Mouse (Mus musculus) liver, embryonic 12.5 days (tissue): ENCODE data around the gene 1700017B05Rik. TPM values are rescaled to one million over a fixed set of nuclear protein-coding genes. Genes with fewer than 3 reads are reported as not detected.
"Not testable (repeated sequence)": the region's sequence is repeated elsewhere in the genome, so short reads cannot be mapped to it uniquely, and the experiment has no call there.

Source experiments
- ATAC-seq: fragments of 200-750 bp; cut with Nextera tagmentation; 2 replicates; pipeline ENCODE4 v1.8.0; 2017; ENCODE audit warnings: moderate number of reproducible peaks, mild to moderate bottlenecking, moderate library complexity
- H3K27ac ChIP-seq: fragments of 300-500 bp; sonication (generic); 2 replicates; pipeline ENCODE4 v1.5.1; 2016; ENCODE audit warnings: mild to moderate bottlenecking
- H3K27me3 ChIP-seq: fragments of 300-500 bp; sonication (generic); replicated peaks from 2 replicates; pipeline ENCODE4 v1.6.1; 2016; ENCODE audit warnings: mild to moderate bottlenecking, moderate library complexity
- H3K36me3 ChIP-seq: fragments of 300-500 bp; sonication (generic); 2 replicates; pipeline ENCODE4 v1.6.1; 2016; ENCODE audit warnings: mild to moderate bottlenecking, moderate library complexity
- H3K4me1 ChIP-seq: fragments of 300-500 bp; sonication (generic); 2 replicates; pipeline ENCODE4 v1.6.1; 2016
- H3K4me2 ChIP-seq: fragments of 300-500 bp; sonication (generic); 2 replicates; pipeline ENCODE4 v1.6.1; 2016; ENCODE audit warnings: mild to moderate bottlenecking, moderate library complexity
- H3K4me3 ChIP-seq: fragments of 300-500 bp; sonication (generic); 2 replicates; pipeline ENCODE4 v1.5.1; 2016; ENCODE audit warnings: mild to moderate bottlenecking, moderate library complexity
- H3K9ac ChIP-seq: fragments of 300-500 bp; sonication (generic); 2 replicates; pipeline ENCODE4 v1.6.1; 2016; ENCODE audit warnings: mild to moderate bottlenecking, moderate library complexity
- H3K9me3 ChIP-seq: fragments of 300-500 bp; sonication (generic); replicated peaks from 2 replicates; pipeline ENCODE4 v1.6.1; 2016; ENCODE audit warnings: mild to moderate bottlenecking, moderate library complexity
- WGBS: fragments of 180-500 bp; shearing (Covaris S2); methylation state at CpG from one replicate; pipeline ENCODE4 v1.1.7; 2016; ENCODE audit not compliant: insufficient replicate concordance; 5-methylcytosine and 5-hydroxymethylcytosine counted together
- polyA plus RNA-seq: library from polyadenylated mRNA; unstranded; fragments of >200 nt; fragmentation: Nextera tagmentation; extraction: Ambion mirVana; gene quantifications from 2 replicates; pipeline ENCODE4 v1.2.1, GENCODE M21; 2016

Gene 1700017B05Rik
- polyA plus RNA-seq = 22.2 and 23.4 TPM in 2 replicates

- H3K9me3 ChIP-seq = no peaks in the 10 kb centered on the region
- H3K4me3 ChIP-seq = peak within 1 kb of the TSS; percentile 92
- peak within 1 kb of the TSS; percentile 93 for H3K4me2 ChIP-seq
- H3K4me1 ChIP-seq = peaks cover 51% of the 10 kb centered on the region
- H3K27me3 ChIP-seq = peaks cover 25% of the 10 kb centered on the region
- peak; percentile 86 for ATAC-seq
- peak within 1 kb of the TSS; percentile 97 for H3K9ac ChIP-seq
- under 1% methylated on average over 87 of the region's 87 CpGs for WGBS
- H3K36me3 ChIP-seq = peaks cover 22% of the 10 kb centered on the region
- H3K27ac ChIP-seq = peak within 1 kb of the TSS; percentile 86
Measured at GRCm38 (mm10) chr9:57261913-57262794, at the start of gene 1700017B05Rik. 1700017B05Rik (minus strand) TSS chr9:57262612.

GRCm38 (mm10) chr9:57310895-57311294 lies 48.5 kb upstream of the 1700017B05Rik start:
- 81% methylated on average over 2 of the region's 2 CpGs for WGBS

GRCm38 (mm10) chr9:57309353-57309752 lies 46.9 kb upstream of the 1700017B05Rik start:
- Histone ChIP-seq H3K9me3 (0 out of 2 replicates have a peak, but pooled peaks cover 4% of the 10 kb centered on the region), H3K4me1 (peaks cover 12% of the 10 kb centered on the region), H3K36me3 (no peaks in the 10 kb centered on the region), H3K27me3 (peaks cover 5% of the 10 kb centered on the region; the same call in 1 of the 2 replicates), H3K9ac (no peak overlapping the region), H3K4me3 (no peak overlapping the region), H3K27ac (no peak overlapping the region), H3K4me2 (no peak overlapping the region)
- 79% methylated on average over 4 of the region's 4 CpGs for WGBS
- ATAC-seq = no peak

More at GRCm38 (mm10) chr9:57310895-57311294, 48.5 kb upstream of the 1700017B05Rik start:
- no peak overlapping the region for H3K27ac ChIP-seq
- H3K27me3 ChIP-seq = peaks cover 11% of the 10 kb centered on the region; the same call in 1 of the 2 replicates
- H3K9me3 ChIP-seq = no peaks in the 10 kb centered on the region
- peaks cover 9% of the 10 kb centered on the region for H3K4me1 ChIP-seq
- H3K36me3 ChIP-seq = no peaks in the 10 kb centered on the region
- no peak overlapping the region for H3K4me3 ChIP-seq
- no peak overlapping the region for H3K4me2 ChIP-seq
- H3K9ac ChIP-seq = no peak overlapping the region
- no peak for ATAC-seq

GRCm38 (mm10) chr9:57307456-57307855 lies 45.0 kb upstream of the 1700017B05Rik start:
- H3K9me3 ChIP-seq = 0 out of 2 replicates have a peak, but pooled peaks cover 4% of the 10 kb centered on the region
- H3K4me2 ChIP-seq = no peak overlapping the region

GRCm38 (mm10) chr9:57304716-57305115 lies 42.3 kb upstream of the 1700017B05Rik start:
- not testable (repeated sequence) for H3K4me3 ChIP-seq, ATAC-seq, H3K9me3 ChIP-seq, H3K9ac ChIP-seq, H3K36me3 ChIP-seq, H3K27me3 ChIP-seq, H3K4me2 ChIP-seq
- peak overlapping the region; percentile 55; the same call in 1 of the 2 replicates for H3K27ac ChIP-seq
- WGBS = 91% methylated on average over 4 of the region's 4 CpGs
- peaks cover 54% of the 10 kb centered on the region for H3K4me1 ChIP-seq

More at GRCm38 (mm10) chr9:57307456-57307855, 45.0 kb upstream of the 1700017B05Rik start:
- Histone ChIP-seq H3K9ac (0 out of 2 replicates have a peak overlapping the region, but pooled peaks have one; percentile 31), H3K36me3 (no peaks in the 10 kb centered on the region), H3K4me1 (peaks cover 27% of the 10 kb centered on the region), H3K4me3 (no peak overlapping the region), H3K27ac (peak overlapping the region; percentile 27; the same call in 1 of the 2 replicates), H3K27me3 (no peaks in the 10 kb centered on the region)
- WGBS = 27% methylated on average over 4 of the region's 4 CpGs
- peak; percentile 55; the same call in 1 of the 2 replicates for ATAC-seq

GRCm38 (mm10) chr9:57304251-57304650 lies 41.8 kb upstream of the 1700017B05Rik start:
- peak overlapping the region; percentile 55 for H3K27ac ChIP-seq
- 72% methylated on average over 2 of the region's 2 CpGs for WGBS
- no peak overlapping the region; the same call in 1 of the 2 replicates for H3K4me2 ChIP-seq
- 0 out of 2 replicates have a peak overlapping the region, but pooled peaks have one; percentile 23 for H3K9ac ChIP-seq
- H3K36me3 ChIP-seq = no peaks in the 10 kb centered on the region
- ATAC-seq = peak; percentile 40; the same call in 1 of the 2 replicates
- H3K9me3 ChIP-seq = 0 out of 2 replicates have a peak, but pooled peaks cover 4% of the 10 kb centered on the region
- H3K4me1 ChIP-seq = peaks cover 58% of the 10 kb centered on the region
- H3K4me3 ChIP-seq = no peak overlapping the region
- no peaks in the 10 kb centered on the region for H3K27me3 ChIP-seq

GRCm38 (mm10) chr9:57303356-57303755 lies 40.9 kb upstream of the 1700017B05Rik start:
- Histone ChIP-seq H3K27me3 (no peaks in the 10 kb centered on the region), H3K27ac (peak overlapping the region; percentile 55; the same call in 1 of the 2 replicates), H3K4me3 (no peak overlapping the region), H3K4me2 (no peak overlapping the region), H3K36me3 (no peaks in the 10 kb centered on the region), H3K9ac (no peak overlapping the region), H3K4me1 (peaks cover 67% of the 10 kb centered on the region), H3K9me3 (0 out of 2 replicates have a peak, but pooled peaks cover 4% of the 10 kb centered on the region)
- 79% methylated on average over 1 of the region's 1 CpGs for WGBS
- ATAC-seq = no peak

- Histone ChIP-seq H3K27ac (peak overlapping the region; percentile 98), H3K4me3 (no peak overlapping the region), H3K9ac (peak overlapping the region; percentile 24; the same call in 1 of the 2 replicates), H3K9me3 (0 out of 2 replicates have a peak, but pooled peaks cover 4% of the 10 kb centered on the region), H3K36me3 (no peaks in the 10 kb centered on the region), H3K4me2 (peak overlapping the region; percentile 23; the same call in 1 of the 2 replicates), H3K4me1 (peaks cover 82% of the 10 kb centered on the region), H3K27me3 (no peaks in the 10 kb centered on the region)
- WGBS = 52% methylated on average over 2 of the region's 2 CpGs
- ATAC-seq = no peak
Measured at GRCm38 (mm10) chr9:57300825-57301224, 38.4 kb upstream of the 1700017B05Rik start.

- Histone ChIP-seq H3K27me3 (no peaks in the 10 kb centered on the region), H3K4me1 (peaks cover 86% of the 10 kb centered on the region), H3K4me2 (peak overlapping the region; percentile 76), H3K9me3 (0 out of 2 replicates have a peak, but pooled peaks cover 2% of the 10 kb centered on the region), H3K27ac (peak overlapping the region; percentile 98), H3K36me3 (no peaks in the 10 kb centered on the region), H3K4me3 (peak overlapping the region; percentile 47), H3K9ac (peak overlapping the region; percentile 74)
- peak; percentile 98 for ATAC-seq
- WGBS = 47% methylated on average over 6 of the region's 6 CpGs
Measured at GRCm38 (mm10) chr9:57299790-57300477, 37.5 kb upstream of the 1700017B05Rik start.

- Histone ChIP-seq H3K9ac (peak overlapping the region; percentile 74), H3K4me2 (peak overlapping the region; percentile 76), H3K4me3 (peak overlapping the region; percentile 47), H3K4me1 (peaks cover 78% of the 10 kb centered on the region), H3K36me3 (no peaks in the 10 kb centered on the region), H3K9me3 (no peaks in the 10 kb centered on the region), H3K27ac (peak overlapping the region; percentile 98), H3K27me3 (0 out of 2 replicates have a peak, but pooled peaks cover 4% of the 10 kb centered on the region)
- peak; percentile 14 for ATAC-seq
- 58% methylated on average over 2 of the region's 2 CpGs for WGBS
Measured at GRCm38 (mm10) chr9:57297938-57298337, 35.5 kb upstream of the 1700017B05Rik start.

- H3K9me3 ChIP-seq = no peaks in the 10 kb centered on the region
- H3K27ac ChIP-seq = peak overlapping the region; percentile 45; the same call in 1 of the 2 replicates
- peaks cover 64% of the 10 kb centered on the region for H3K4me1 ChIP-seq
- H3K4me3 ChIP-seq = no peak overlapping the region
- H3K9ac ChIP-seq = peak overlapping the region; percentile 27; the same call in 1 of the 2 replicates
- 56% methylated on average over 8 of the region's 8 CpGs for WGBS
- H3K27me3 ChIP-seq = 0 out of 2 replicates have a peak, but pooled peaks cover 4% of the 10 kb centered on the region
- no peak for ATAC-seq
- H3K36me3 ChIP-seq = no peaks in the 10 kb centered on the region
- H3K4me2 ChIP-seq = 0 out of 2 replicates have a peak overlapping the region, but pooled peaks have one; percentile 76
Measured at GRCm38 (mm10) chr9:57296277-57296676, 33.9 kb upstream of the 1700017B05Rik start.
